Mouse (Mus musculus): ENCODE measurements at regions not wholly inside any gene's neighbourhood (a gene's known extent, or its start where the extent isn't known, plus 50 kb on each side); places are given as distances from the start of the nearest gene placed in this dataset.

DNA sequence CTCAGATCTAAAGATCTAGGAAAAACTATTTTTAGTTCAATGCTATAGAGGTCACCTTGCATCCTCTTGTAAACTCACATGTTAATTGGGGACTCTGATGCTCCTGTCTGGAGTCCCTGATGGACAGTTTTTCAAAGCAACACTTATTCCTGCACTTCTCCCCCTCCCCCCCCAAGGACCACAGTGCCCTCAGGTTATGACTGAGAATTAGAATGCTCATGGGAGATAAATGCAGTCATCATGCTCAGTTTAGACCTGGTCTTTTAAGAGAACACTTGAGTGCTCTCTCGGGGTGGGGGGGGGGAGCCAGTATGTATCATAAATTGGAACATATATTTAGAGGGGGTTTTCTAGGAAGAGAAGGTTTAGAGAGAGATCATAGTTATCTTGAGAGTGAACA is 58.0 kb upstream of the Ado start:
- Histone ChIP-seq H3K27me3 (ENCODE audit: control insufficient read depth, insufficient read depth, low read length) (no peaks in the 10 kb centered on the region), H3K9ac (ENCODE audit: low read depth, low read length) (no peak overlapping the region), H3K4me2 (no peak overlapping the region), H3K4me1 (ENCODE audit: control insufficient read depth, insufficient read depth, low read length) (no peaks in the 10 kb centered on the region), H3K27ac (ENCODE audit: low read depth, low read length) (no peak overlapping the region), H3K9me3 (replicated peaks; ENCODE audit: control insufficient read depth, low read length) (no peaks in the 10 kb centered on the region), H3K36me3 (ENCODE audit: control insufficient read depth, insufficient read depth, low read length) (no peaks in the 10 kb centered on the region), H3K4me3 (ENCODE audit: low read depth, low read length) (no peak overlapping the region)
- ATAC-seq (replicated peaks; ENCODE audit: insufficient number of reproducible peaks, low FRiP score, low TSS enrichment) = no peak
- 72% methylated on average over 1 of the region's 1 CpGs for WGBS (ENCODE audit: insufficient replicate concordance)

GRCm38 (mm10) chr10:67599390-67599789 is 50.6 kb upstream of the Ado start:
- Histone ChIP-seq H3K4me1 (ENCODE audit: control insufficient read depth, insufficient read depth, low read length) (no peaks in the 10 kb centered on the region), H3K27me3 (ENCODE audit: control insufficient read depth, insufficient read depth, low read length) (no peaks in the 10 kb centered on the region), H3K36me3 (ENCODE audit: control insufficient read depth, insufficient read depth, low read length) (no peaks in the 10 kb centered on the region), H3K4me3 (ENCODE audit: low read depth, low read length) (no peak overlapping the region), H3K9ac (ENCODE audit: low read depth, low read length) (no peak overlapping the region), H3K27ac (ENCODE audit: low read depth, low read length) (no peak overlapping the region), H3K9me3 (replicated peaks; ENCODE audit: control insufficient read depth, low read length) (no peaks in the 10 kb centered on the region), H3K4me2 (no peak overlapping the region)
- no peak for ATAC-seq (replicated peaks; ENCODE audit: insufficient number of reproducible peaks, low FRiP score, low TSS enrichment)
- WGBS (ENCODE audit: insufficient replicate concordance) = 92% methylated on average over 7 of the region's 7 CpGs

DNA sequence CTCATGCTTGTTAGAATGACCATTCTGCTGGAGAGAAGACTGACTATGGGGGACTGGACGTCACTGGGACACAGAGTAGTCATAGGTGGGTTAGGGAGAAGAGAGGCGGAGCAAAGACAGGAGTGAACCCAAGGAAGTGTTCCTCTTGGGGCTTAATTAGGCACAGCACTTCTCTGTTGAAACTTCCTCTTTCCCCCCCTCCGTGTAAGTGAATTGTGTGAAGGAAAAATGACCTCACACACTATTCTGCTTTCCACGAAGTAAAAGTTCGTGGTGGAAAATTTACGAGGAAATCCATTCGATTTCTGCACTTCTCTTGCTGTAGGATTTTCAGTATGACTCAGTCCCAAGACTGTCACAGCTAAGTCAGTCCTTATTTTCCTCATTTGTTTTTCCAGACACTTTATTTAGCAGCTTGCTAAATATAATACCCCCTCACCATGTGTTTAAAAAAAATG is 49.9 kb upstream of the Ado start:
- Histone ChIP-seq H3K36me3 (ENCODE audit: control insufficient read depth, insufficient read depth, low read length) (no peaks in the 10 kb centered on the region), H3K4me2 (no peak overlapping the region), H3K4me1 (ENCODE audit: control insufficient read depth, insufficient read depth, low read length) (no peaks in the 10 kb centered on the region), H3K27ac (ENCODE audit: low read depth, low read length) (no peak overlapping the region), H3K9ac (ENCODE audit: low read depth, low read length) (no peak overlapping the region), H3K4me3 (ENCODE audit: low read depth, low read length) (no peak overlapping the region), H3K27me3 (ENCODE audit: control insufficient read depth, insufficient read depth, low read length) (no peaks in the 10 kb centered on the region), H3K9me3 (replicated peaks; ENCODE audit: control insufficient read depth, low read length) (no peaks in the 10 kb centered on the region)
- WGBS (ENCODE audit: insufficient replicate concordance) = 67% methylated on average over 7 of the region's 7 CpGs
- ATAC-seq (replicated peaks; ENCODE audit: insufficient number of reproducible peaks, low FRiP score, low TSS enrichment) = no peak

Data from heart, embryonic 11.5 days (tissue).